Mouse (Mus musculus): ENCODE data around the gene Mdfic.

GRCm38 (mm10) chr6:15843295-15843694, 122.8 kb downstream of the Mdfic start:
- TF ChIP-seq EP300 (IDR thresholded peaks at IDR 0.05; ENCODE audit: low read depth) (no peak), CTCF (IDR thresholded peaks at IDR 0.05; ENCODE audit: low read depth) (no peak)
